Mouse (Mus musculus) fat pad, adult 2 months (tissue): ENCODE measurements around the gene Armc2.

ENCODE experiments used
- DNase-seq: peaks from one replicate; pipeline ENCODE4 v3.0.0-alpha.2; 2011; ENCODE audit warnings: low read depth, low spot score; ENCODE audit errors: extremely low read depth

The Armc2 gene

GRCm38 (mm10) chr10:42021536-42021935 is 3.3 kb upstream of the Armc2 start:
- no peak for DNase-seq

DNA sequence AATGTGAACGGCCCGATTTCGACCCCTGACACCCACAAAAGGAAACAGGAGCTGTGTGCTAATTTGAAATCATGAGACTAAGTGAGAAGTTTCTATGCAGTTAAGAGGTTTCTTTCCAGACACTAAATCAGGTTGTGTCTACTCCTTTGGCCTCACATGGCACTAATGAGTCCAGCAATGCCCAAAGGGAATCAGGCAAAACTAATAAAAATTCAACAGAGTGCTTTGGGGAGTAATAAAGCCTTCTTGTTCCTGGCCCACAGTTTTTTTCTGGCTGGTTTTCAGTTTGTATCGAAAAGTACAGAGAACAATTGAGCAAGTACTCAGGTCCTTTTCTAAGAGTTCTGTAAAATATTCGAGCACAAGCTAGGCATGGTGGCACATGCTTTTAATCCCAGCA is 4.2 kb downstream of the Armc2 start:
- DNase-seq, result peak; percentile 63

GRCm38 (mm10) chr10:42010761-42011435 is 7.3 kb downstream of the Armc2 start:
- DNase-seq, result no peak

DNA sequence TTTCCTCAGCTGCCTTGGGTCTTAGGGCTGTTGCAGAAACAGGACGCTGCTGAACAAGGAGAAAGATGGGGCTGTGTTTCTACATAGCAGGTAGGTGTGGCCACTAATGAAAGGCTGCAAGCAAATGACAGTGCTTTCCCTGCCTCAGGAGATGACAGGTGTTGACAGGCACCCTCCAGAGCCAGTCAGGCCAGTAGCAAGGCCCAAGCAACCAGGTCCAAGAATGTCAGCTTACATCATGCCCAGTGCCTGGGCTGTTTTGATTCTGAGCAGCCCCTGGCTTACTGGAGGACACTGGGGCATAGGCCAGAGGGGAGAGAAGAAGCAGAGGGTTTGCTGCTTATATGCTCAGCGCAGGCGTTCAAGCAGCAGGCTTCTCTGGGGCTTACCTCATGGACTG is 13.0 kb downstream of the Armc2 start:
- DNase-seq, result peak; percentile 78

GRCm38 (mm10) chr10:42004690-42005089 is 13.6 kb downstream of the Armc2 start:
- DNase-seq, result no peak

DNA sequence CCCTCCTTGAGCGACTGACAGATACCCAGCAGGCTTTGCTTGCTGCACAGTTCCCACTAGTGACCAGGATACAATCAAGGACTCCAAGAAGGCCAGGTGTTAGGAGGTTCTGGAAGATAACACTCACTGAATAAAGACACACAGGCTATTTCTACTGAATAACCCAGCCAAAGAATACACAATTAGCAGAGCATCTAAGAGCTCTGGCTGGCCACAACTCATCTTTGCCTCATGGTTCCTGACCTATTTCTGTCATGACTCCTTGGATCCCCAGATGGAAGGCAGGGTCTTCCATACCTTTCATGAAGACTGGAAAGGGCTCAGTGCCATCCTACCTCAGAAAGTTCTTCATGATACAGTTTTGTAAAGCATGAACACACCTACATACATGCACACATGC is 14.2 kb downstream of the Armc2 start:
- no peak for DNase-seq

GRCm38 (mm10) chr10:42003576-42003975 is 14.7 kb downstream of the Armc2 start:
- DNase-seq, result no peak

DNA sequence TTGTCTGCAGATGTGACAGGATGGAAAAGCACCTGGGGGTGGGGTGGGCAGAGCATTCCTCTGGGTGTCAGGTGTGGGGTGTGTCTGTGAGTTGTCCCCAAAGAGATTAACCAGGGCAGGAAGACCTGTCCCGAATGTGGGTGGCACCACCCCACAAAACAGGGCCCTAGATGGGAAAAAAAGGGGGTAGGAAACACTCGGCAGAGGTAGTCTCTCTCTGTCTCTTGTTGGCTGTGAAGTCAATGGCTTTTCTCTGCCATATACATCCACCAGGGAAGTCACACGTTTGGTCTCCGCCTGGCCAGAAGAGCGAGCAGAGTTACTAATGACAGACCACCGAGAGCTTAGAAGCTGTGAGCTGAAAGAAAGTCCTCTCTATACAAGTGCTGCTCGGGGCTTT is 15.8 kb downstream of the Armc2 start:
- no peak for DNase-seq

DNA sequence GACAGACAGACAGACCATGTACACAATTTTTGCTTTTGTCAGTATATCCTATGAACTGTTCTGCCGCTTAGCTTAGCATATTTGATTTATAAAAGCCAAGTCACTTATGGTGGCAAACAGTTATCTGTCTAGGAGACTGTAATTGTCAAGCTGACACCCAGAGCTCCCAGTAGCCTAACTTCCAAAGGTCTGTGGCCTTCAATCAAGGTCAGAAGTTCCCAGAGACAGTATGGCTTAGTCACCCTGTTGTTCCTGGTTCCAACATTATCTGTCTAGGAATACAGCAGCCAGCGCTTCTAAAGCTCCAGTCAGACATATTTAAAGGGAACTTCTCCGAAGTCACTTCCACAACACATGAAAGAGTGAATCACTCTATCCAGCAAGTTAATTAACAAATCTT is 17.0 kb downstream of the Armc2 start:
- no peak for DNase-seq

DNA sequence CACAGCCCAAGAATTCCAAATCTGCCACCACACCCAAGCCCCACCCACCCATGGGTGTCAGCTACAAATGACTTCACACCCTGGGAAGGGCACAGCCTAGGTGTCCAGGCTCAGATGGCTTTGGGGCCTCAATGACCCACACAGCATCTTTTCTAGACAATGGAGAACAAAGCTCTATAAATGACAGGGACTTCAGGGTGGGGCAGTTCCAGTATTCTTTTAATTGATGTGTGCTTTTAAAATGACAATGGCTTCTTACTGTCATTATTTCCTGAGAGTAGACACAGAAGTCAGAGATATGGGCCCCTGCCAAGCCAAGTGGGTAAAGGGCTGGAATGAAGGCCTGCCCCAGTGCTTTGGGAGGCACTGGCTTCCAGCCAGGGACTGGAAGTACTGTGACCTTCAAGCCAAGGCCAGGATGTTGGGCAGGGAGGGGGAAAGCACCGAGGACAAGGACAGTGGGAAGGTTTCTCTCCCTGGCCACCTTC is 20.5 kb downstream of the Armc2 start:
- no peak for DNase-seq

- DNase-seq, result no peak
Observed at GRCm38 (mm10) chr10:41996157-41996556, 22.1 kb downstream of the Armc2 start.

- no peak for DNase-seq
Observed at GRCm38 (mm10) chr10:41995051-41995450, 23.2 kb downstream of the Armc2 start.

DNA sequence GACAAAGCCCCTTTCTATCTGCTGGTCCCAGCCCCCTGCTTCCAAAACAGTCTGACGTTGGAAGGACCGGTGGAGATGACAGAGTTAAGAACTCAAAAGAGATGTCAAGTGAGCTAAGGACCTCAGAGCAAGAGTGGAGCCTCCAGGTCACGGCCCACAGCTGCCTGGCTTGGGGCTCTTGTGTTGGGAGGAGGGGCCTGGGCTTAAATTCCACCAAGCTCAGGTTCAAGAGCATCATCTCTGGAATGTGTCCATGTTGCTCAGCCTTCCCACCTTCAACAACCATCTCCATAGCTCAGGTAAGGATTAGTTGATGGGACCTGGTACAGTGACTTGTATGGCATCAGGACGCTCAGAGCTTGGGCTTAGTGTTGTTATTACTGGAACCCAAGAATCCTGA is 23.7 kb downstream of the Armc2 start:
- no peak for DNase-seq

DNA sequence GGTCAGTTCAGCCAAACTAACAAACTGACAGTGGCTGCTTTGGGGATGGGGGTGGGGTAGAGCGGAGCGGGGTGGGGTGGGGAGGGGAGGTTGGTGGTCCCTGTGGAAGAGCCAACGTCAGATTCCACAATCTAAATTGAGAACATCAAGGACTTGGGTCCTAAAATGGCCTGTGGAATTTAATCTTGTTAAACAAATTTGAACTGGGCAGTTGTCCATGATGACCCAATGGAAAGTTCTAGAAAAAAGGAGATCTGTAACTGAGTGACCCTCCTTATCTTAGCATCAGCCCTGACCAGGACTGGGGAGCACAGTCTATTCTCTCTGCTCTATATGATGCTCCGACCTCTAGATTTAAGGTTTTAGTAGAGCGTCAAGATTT is 26.2 kb downstream of the Armc2 start:
- no peak for DNase-seq

DNA sequence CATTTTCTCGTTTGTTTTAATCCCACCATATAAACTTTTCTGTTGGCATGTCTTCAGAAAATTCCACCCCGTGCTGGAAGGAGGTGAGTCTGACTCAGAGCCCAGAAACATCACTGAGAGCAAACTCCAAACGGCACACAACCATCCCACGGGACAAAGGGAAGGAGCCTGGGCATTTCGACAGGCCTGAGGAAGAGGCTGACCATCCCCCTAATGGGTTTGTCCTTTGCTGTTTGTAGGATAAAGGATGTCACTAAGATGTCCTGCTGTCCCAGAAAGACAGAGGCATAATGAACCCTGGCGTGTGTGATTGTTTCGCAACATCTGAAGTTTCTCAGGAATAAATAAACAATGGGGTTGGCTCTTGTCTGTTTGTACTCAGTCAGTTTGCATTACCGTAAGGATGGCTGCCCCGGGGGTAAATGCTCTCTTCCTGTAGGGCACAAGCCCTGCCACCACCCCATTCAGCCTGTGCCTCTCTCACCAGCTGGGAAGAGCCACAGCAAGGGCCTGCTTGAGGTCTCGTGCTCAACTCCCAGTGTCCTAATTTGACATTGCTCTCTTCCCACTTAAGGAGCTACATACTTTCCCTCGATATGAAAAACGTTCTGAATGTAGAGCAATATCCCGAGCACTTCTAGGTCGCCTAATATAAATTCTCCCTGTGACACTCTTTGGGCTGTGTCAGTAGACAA is 26.7 kb downstream of the Armc2 start:
- DNase-seq, result no peak

- no peak for DNase-seq
Observed at GRCm38 (mm10) chr10:41990896-41991295, 27.3 kb downstream of the Armc2 start.

DNA sequence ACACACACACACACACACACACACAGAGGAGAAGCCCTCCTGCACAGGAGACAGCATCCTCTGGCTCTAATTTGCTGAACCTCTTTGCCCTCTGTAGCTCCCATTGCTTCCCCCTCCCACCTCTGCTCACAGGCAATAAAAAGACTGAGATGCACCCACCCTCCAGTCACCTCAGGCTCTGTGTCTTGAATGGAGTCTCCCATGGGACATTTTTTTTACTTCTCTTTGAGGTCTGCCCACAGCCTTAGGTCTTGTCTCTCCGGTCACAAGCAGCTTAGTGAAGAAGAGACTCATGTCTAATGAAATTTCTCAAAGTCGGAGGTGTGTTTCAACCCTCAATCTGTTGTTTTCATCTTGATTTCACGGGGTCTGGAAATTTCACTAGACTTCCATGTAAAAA is 29.3 kb downstream of the Armc2 start:
- no peak for DNase-seq

DNA sequence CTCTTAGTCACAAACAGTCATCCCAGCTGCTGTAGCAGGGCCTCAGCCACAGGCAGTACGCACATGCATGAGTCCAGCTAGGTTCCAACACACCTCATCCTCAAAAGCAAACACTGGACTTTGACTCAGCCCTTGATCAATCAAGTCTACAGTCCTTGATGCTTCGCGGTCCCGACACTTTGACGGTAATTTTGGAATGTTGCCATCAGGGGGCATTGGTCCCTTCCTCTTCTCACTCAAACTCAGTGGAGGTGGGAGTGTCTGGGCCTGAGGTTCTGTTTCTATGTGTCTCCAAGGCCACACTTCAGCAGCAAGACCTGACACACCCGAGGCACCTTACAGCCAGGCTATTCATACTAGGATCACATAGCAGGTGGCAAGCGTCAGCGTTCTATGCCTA is 32.1 kb downstream of the Armc2 start:
- no peak for DNase-seq

DNA sequence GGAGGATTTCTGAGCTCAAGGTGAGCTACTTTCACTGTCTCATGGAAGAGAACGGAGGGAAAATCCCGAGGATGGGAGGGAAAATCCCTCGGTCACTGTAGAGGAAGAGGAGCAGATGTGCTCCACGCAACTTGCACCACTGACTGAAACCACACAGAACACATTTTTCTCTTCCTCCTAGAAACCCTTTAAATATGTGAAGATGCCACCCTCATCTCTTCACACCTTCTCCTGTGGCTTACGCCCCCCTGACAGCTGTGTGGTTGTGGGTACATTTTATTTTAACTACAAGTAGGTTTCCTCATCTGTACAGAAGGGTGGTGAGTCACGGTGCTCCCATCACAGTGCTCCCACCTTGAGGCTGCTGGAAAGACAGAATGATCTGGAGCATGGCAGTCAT is 34.0 kb downstream of the Armc2 start:
- DNase-seq, result no peak

DNA sequence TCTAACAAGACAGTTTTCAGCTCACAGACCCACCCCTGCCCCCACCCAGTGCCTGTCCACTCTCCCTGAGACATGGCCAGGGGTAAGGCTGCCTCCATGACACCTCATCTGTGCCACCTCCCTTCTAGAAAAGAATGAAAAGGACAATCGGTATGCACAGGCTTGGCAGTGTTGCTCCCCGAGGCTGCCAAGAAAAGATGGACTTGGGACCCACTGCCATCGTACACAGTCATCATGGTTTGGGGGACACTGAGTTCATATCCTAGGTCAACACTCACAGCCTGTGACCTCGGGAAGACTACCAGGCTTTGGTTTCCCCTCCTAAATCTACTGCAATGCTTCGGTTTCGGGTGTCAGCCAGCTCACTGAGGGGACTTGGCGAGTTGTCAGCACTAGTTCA is 35.4 kb downstream of the Armc2 start:
- DNase-seq, result no peak

- DNase-seq, result no peak
Observed at GRCm38 (mm10) chr10:41980772-41981383, 37.4 kb downstream of the Armc2 start.
